Mouse (Mus musculus) left cerebral cortex, adult 2 months (tissue): ENCODE results near the gene Fam227a. TPM values are rescaled to one million over a fixed set of nuclear protein-coding genes. Genes with fewer than 3 reads are reported as not detected.

Experiments
- DNase-seq, 2 experiments: peaks; one replicate each; pipeline ENCODE4 v3.0.0; 2021 to 2022; ENCODE audit warnings: low spot score in 2 of 2, mixed read lengths in 1 of 2; ENCODE audit errors: extremely low spot score in 1 of 2
- H3K27ac ChIP-seq: fragments of 200-600 bp; 2 replicates; pipeline ENCODE4 v1.8.1; 2022
- H3K4me3 ChIP-seq: fragments of 200-600 bp; 2 replicates; pipeline ENCODE4 v1.8.1; 2022
- CTCF ChIP-seq: fragments of 200-600 bp; IDR thresholded peaks from 2 replicates; pipeline ENCODE4 v1.8.1; 2022; ENCODE audit warnings: antibody characterized with exemption, mild to moderate bottlenecking, moderate library complexity
- intact Hi-C: fragments of 180-260 bp; cut with DNase I; formaldehyde crosslinking; loops from one replicate; pipeline ENCODE4 v1.15.1; 2025
- long read RNA-seq, 2 experiments: library from polyadenylated mRNA; stranded (forward); transcript quantifications; one replicate each; pipeline ENCODE4 v2.0.0; 2021; ENCODE audit warnings: borderline mapping rate in 2 of 2
- total RNA-seq, 2 experiments: library from RNA; stranded (reverse); gene quantifications; 2 replicates each; pipeline ENCODE4 v1.2.3; 2021

Gene Fam227a
- 10 to 100 TPM; 12.9 to 13.6 TPM for total RNA-seq
- long read RNA-seq, experiment 1: 0 reads
- long read RNA-seq, experiment 2, partial matches to known transcripts: 0 of 1 reads
- long read RNA-seq, experiment 2, other reads (novel, unspliced or antisense): 1 of 1 reads

GRCm38 (mm10) chr15:79658531-79659375, at the start of gene Fam227a, which contains the start of gene Cby1:
Gene Fam227a, minus strand, starts transcription at chr15:79658956.
Gene Cby1, plus strand, starts transcription at chr15:79659199.
- DNase-seq: peak; percentile 96
- no peak for TF ChIP-seq CTCF
- intact Hi-C loops: loop anchor here (2.0 to 10.0 kb wide), 2 partner anchors 28 to 434 kb away; partner anchors contain the start of genes Gm49486, Josd1 and Pick1

GRCm38 (mm10) chr15:79708229-79708822, 49.6 kb upstream of the Fam227a start:
- intact Hi-C loops: no loop called here
- DNase-seq: no peak
- no peak for TF ChIP-seq CTCF
- H3K4me3 ChIP-seq: no peak overlapping the region
- no peak overlapping the region for H3K27ac ChIP-seq

More at GRCm38 (mm10) chr15:79658531-79659375, at the start of gene Fam227a, which contains the start of gene Cby1:
- peak within 1 kb of the TSS; percentile 90 for H3K4me3 ChIP-seq
- H3K27ac ChIP-seq: peak within 1 kb of the TSS; percentile 99

- H3K27ac ChIP-seq: no peak overlapping the region
- no peak overlapping the region for H3K4me3 ChIP-seq
- TF ChIP-seq CTCF: no peak
- no peak for DNase-seq
- intact Hi-C loops: no loop called here
Observed at GRCm38 (mm10) chr15:79706603-79707214, 48.0 kb upstream of the Fam227a start.

GRCm38 (mm10) chr15:79697558-79698187, 38.9 kb upstream of the Fam227a start:
- no peak for DNase-seq
- TF ChIP-seq CTCF: no peak
- no peak overlapping the region for H3K4me3 ChIP-seq
- H3K27ac ChIP-seq: no peak overlapping the region
- intact Hi-C loops: no loop called here

- intact Hi-C loops: no loop called here
- H3K27ac ChIP-seq: no peak overlapping the region
- no peak for TF ChIP-seq CTCF
Observed at GRCm38 (mm10) chr15:79697011-79697410, 38.3 kb upstream of the Fam227a start.

GRCm38 (mm10) chr15:79696508-79696907, 37.8 kb upstream of the Fam227a start:
- TF ChIP-seq CTCF: no peak
- H3K4me3 ChIP-seq: no peak overlapping the region
- intact Hi-C loops: no loop called here
- no peak overlapping the region for H3K27ac ChIP-seq
- no peak for DNase-seq

More at GRCm38 (mm10) chr15:79697011-79697410, 38.3 kb upstream of the Fam227a start:
- DNase-seq: no peak
- H3K4me3 ChIP-seq: no peak overlapping the region

GRCm38 (mm10) chr15:79695516-79695915, 36.8 kb upstream of the Fam227a start:
- no peak for TF ChIP-seq CTCF
- intact Hi-C loops: no loop called here
- H3K4me3 ChIP-seq: no peak overlapping the region
- H3K27ac ChIP-seq: no peak overlapping the region
- DNase-seq: no peak

- no peak overlapping the region for H3K4me3 ChIP-seq
- intact Hi-C loops: no loop called here
- DNase-seq: no peak
- no peak for TF ChIP-seq CTCF
- H3K27ac ChIP-seq: no peak overlapping the region
Observed at GRCm38 (mm10) chr15:79694512-79694911, 35.8 kb upstream of the Fam227a start.

- intact Hi-C loops: no loop called here
- H3K4me3 ChIP-seq: no peak overlapping the region
- no peak overlapping the region for H3K27ac ChIP-seq
Observed at GRCm38 (mm10) chr15:79693740-79694139, 35.0 kb upstream of the Fam227a start.

GRCm38 (mm10) chr15:79692334-79692733, 33.6 kb upstream of the Fam227a start:
- Histone ChIP-seq H3K4me3 (no peak overlapping the region), H3K27ac (no peak overlapping the region)
- no peak for TF ChIP-seq CTCF
- no peak for DNase-seq
- intact Hi-C loops: no loop called here

More at GRCm38 (mm10) chr15:79693740-79694139, 35.0 kb upstream of the Fam227a start:
- TF ChIP-seq CTCF: no peak
- no peak for DNase-seq

- H3K27ac ChIP-seq: peak overlapping the region; percentile 87
- peak overlapping the region; percentile 97 for H3K4me3 ChIP-seq
- TF ChIP-seq CTCF: no peak
- peak; percentile 50 to 52 for DNase-seq
- intact Hi-C loops: no loop called here
Observed at GRCm38 (mm10) chr15:79691023-79691508, 32.3 kb upstream of the Fam227a start.
